Mouse (Mus musculus): ENCODE measurements around the gene Ybx1. TPM values are rescaled to one million over a fixed set of nuclear protein-coding genes. Genes with fewer than 3 reads are reported as not detected.

Ybx1 gene
- polyA plus RNA-seq, 1 experiment from 2014 or later = 990 TPM

DNA sequence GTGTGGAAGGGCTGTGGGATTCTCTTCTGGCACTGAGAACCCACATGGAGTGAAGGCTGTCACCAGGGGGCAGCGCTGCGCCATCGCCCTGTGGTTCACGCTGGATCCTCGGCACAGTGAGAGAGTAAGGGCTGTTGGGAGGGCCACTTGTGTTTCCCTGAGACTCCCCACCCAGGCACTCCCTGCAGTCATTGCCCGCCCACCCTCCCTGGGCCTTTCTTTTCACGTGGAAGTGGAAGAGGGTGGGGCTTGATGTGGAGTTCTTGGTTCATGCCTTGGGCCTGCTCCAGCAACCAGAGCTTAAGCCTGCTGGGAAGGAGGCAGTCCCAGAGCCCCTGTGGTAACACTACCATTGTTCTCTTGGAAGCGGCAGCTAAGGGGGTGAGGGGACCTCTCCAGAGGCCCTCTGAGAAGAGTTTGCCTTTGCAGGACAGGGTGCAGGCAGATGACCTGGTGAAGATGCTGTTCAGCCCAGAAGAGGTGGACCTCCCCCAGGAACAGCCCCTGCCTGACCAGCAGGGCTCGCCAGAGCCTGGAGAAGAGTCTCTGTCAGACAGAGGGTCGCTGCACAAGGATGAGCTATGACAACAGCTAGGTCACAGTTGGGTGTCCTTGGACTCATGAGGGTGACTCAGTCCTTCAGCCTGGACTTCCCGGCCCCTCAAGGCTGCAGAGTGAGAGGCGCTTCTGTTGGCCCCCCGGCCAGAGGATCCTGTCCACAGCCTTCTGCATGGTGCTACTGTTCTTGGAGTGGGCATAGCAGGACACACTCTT, 46.8 kb downstream of the Ybx1 start:
- H3K36me3 ChIP-seq (ENCODE audit: control insufficient read depth, insufficient read depth, low read length) = peaks cover 29% of the 10 kb centered on the region
- no peaks in the 10 kb centered on the region for H3K9me3 ChIP-seq (ENCODE audit: control insufficient read depth, low read length)
- no peak overlapping the region for H3K4me3 ChIP-seq (replicated peaks; ENCODE audit: low read depth, low read length)
- no peak overlapping the region for H3K4me2 ChIP-seq (ENCODE audit: low read length)
- DNase-seq = peak; percentile 81
- WGBS = 22% methylated on average over 13 of the region's 13 CpGs
- no peaks in the 10 kb centered on the region for H3K27me3 ChIP-seq (ENCODE audit: control insufficient read depth, insufficient read depth, low read length)
- peak; percentile 64; the same call in 1 of the 2 replicates for ATAC-seq (ENCODE audit: low FRiP score, low TSS enrichment)
- peak overlapping the region; percentile 27; the same call in 1 of the 2 replicates for H3K27ac ChIP-seq (replicated peaks; ENCODE audit: low read depth, low read length)
- H3K9ac ChIP-seq (replicated peaks; ENCODE audit: low read length) = no peak overlapping the region
- H3K4me1 ChIP-seq (ENCODE audit: control insufficient read depth, insufficient read depth, low read length) = 0 out of 2 replicates have a peak, but pooled peaks cover 3% of the 10 kb centered on the region

DNA sequence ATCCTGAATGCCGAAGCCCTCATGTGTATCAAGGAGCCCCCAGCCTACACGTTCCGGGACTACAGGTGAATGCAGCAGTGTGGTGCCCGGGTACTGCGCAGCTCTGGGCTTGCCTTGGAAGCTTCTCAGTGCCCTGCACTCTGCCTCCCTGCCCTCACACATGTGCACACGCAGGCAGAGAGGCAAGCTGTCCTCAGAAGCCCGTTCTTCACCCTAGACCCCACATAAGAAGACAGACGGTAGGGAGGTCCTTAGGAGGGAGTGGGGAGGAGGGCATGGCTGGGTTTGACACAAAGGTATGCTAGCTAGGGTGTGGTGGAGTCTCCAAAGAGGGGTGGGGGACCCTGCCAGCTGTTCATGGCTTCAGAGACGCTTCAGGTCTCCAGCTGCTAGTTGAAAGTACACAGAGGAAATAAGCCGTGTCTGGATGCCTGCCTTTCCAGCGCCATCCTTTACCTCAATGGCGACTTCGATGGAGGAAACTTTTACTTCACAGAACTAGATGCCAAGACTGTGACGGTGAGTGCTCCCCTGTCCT, 47.6 kb downstream of the Ybx1 start:
- H3K4me1 ChIP-seq (ENCODE audit: control insufficient read depth, insufficient read depth, low read length) = 0 out of 2 replicates have a peak, but pooled peaks cover 3% of the 10 kb centered on the region
- H3K27ac ChIP-seq (replicated peaks; ENCODE audit: low read depth, low read length) = no peak overlapping the region
- DNase-seq = no peak
- no peaks in the 10 kb centered on the region for H3K27me3 ChIP-seq (ENCODE audit: control insufficient read depth, insufficient read depth, low read length)
- no peak overlapping the region for H3K4me3 ChIP-seq (replicated peaks; ENCODE audit: low read depth, low read length)
- no peaks in the 10 kb centered on the region for H3K9me3 ChIP-seq (ENCODE audit: control insufficient read depth, low read length)
- no peak overlapping the region for H3K4me2 ChIP-seq (ENCODE audit: low read length)
- no peak overlapping the region for H3K9ac ChIP-seq (replicated peaks; ENCODE audit: low read length)
- ATAC-seq (ENCODE audit: low FRiP score, low TSS enrichment) = no peak
- peaks cover 38% of the 10 kb centered on the region for H3K36me3 ChIP-seq (ENCODE audit: control insufficient read depth, insufficient read depth, low read length)
- WGBS = 74% methylated on average over 14 of the region's 14 CpGs

DNA sequence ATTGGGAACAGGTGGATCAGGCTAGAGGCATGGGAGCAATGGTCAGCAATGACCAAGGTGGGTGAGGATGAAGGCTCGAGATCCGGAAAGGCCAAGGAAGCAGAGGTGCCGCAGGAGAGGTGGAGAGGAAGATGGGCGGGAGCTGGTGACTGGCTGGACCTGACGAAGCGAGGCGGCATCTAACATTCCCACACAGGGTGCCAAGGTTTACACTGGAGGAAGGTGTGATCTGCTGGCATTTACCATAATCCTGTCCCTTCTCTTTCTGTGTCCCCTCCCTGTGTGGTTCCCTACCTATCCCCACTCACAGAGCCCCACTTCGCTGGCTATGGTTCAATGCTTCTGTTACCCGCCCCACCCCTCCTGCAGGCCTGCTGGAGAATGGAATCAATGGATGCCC, 48.4 kb downstream of the Ybx1 start:
- Histone ChIP-seq H3K4me1 (ENCODE audit: control insufficient read depth, insufficient read depth, low read length) (0 out of 2 replicates have a peak, but pooled peaks cover 3% of the 10 kb centered on the region), H3K9me3 (ENCODE audit: control insufficient read depth, low read length) (no peaks in the 10 kb centered on the region), H3K4me2 (ENCODE audit: low read length) (no peak overlapping the region), H3K4me3 (replicated peaks; ENCODE audit: low read depth, low read length) (no peak overlapping the region), H3K27me3 (ENCODE audit: control insufficient read depth, insufficient read depth, low read length) (no peaks in the 10 kb centered on the region), H3K36me3 (ENCODE audit: control insufficient read depth, insufficient read depth, low read length) (peaks cover 45% of the 10 kb centered on the region), H3K9ac (replicated peaks; ENCODE audit: low read length) (no peak overlapping the region), H3K27ac (replicated peaks; ENCODE audit: low read depth, low read length) (no peak overlapping the region)
- ATAC-seq (ENCODE audit: low FRiP score, low TSS enrichment) (no peak), DNase-seq (no peak)
- 68% methylated on average over 9 of the region's 9 CpGs for WGBS

DNA sequence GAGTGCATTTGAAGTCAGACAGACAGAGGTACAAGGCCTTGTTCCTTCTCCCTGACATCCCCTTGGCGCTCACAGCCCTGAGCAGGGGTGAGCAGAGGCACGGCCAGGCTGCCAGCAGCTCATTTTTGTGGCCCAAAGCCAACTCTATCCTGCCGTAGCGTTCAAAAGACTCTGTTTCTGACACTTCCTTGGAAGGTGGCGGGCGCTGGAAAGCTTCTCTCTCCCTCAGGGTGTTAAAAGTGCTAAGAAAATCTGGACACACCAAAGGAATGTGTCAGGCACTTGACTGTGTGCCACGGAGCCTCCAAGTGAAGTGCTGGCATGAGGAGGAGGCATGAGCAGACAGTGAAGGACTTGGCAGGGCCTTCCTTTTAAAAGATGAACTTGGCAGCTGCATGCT, 48.8 kb downstream of the Ybx1 start:
- peaks cover 46% of the 10 kb centered on the region for H3K36me3 ChIP-seq (ENCODE audit: control insufficient read depth, insufficient read depth, low read length)
- ATAC-seq (ENCODE audit: low FRiP score, low TSS enrichment) = no peak
- 0 out of 2 replicates have a peak, but pooled peaks cover 3% of the 10 kb centered on the region for H3K4me1 ChIP-seq (ENCODE audit: control insufficient read depth, insufficient read depth, low read length)
- no peak for DNase-seq
- H3K9ac ChIP-seq (replicated peaks; ENCODE audit: low read length) = no peak overlapping the region
- 72% methylated on average over 7 of the region's 7 CpGs for WGBS
- no peak overlapping the region for H3K4me2 ChIP-seq (ENCODE audit: low read length)
- no peaks in the 10 kb centered on the region for H3K9me3 ChIP-seq (ENCODE audit: control insufficient read depth, low read length)
- H3K4me3 ChIP-seq (replicated peaks; ENCODE audit: low read depth, low read length) = no peak overlapping the region
- no peaks in the 10 kb centered on the region for H3K27me3 ChIP-seq (ENCODE audit: control insufficient read depth, insufficient read depth, low read length)
- no peak overlapping the region for H3K27ac ChIP-seq (replicated peaks; ENCODE audit: low read depth, low read length)

DNA sequence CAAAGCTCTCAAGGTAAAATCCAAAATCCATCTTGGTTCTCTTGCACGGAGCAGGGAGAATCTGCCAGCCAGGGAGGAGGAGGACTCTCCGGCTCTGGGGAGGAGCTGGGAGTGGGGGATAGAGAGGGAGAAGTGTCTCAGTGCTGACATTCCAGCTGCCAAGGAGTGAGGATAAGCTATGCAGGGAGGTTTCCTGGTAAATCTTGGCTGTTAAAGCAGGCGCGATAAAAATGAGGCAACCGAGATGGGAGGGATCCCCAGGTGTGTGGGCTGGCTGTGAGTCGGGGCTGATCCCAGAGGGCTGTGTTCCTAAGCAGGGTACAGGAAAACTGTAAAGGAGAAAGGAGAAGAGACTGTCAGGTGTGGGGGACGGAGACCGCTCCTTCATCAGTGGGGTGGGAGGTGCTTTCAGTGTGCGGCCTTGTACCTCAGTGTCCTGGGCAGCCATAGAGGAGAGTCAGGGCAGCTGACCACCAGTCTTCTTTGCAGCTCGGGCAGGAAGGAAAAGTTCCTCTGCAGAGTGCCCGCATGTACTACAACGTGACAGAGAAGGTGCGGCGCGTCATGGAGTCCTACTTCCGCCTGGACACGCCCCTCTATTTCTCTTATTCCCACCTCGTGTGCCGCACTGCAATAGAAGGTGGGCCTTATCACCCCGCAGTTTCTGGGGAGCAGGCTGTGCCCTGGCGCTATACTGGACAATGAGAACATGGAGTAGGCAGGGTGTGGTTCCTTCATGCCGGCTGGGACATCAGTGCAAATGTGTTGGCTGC, 49.8 kb downstream of the Ybx1 start:
- H3K4me2 ChIP-seq (ENCODE audit: low read length) = no peak overlapping the region
- WGBS = 84% methylated on average over 22 of the region's 22 CpGs
- no peak overlapping the region for H3K9ac ChIP-seq (replicated peaks; ENCODE audit: low read length)
- DNase-seq (no peak), ATAC-seq (ENCODE audit: low FRiP score, low TSS enrichment) (no peak)
- no peaks in the 10 kb centered on the region for H3K27me3 ChIP-seq (ENCODE audit: control insufficient read depth, insufficient read depth, low read length)
- H3K36me3 ChIP-seq (ENCODE audit: control insufficient read depth, insufficient read depth, low read length) = peaks cover 46% of the 10 kb centered on the region
- no peaks in the 10 kb centered on the region for H3K9me3 ChIP-seq (ENCODE audit: control insufficient read depth, low read length)
- no peak overlapping the region for H3K27ac ChIP-seq (replicated peaks; ENCODE audit: low read depth, low read length)
- H3K4me3 ChIP-seq (replicated peaks; ENCODE audit: low read depth, low read length) = no peak overlapping the region
- 0 out of 2 replicates have a peak, but pooled peaks cover 3% of the 10 kb centered on the region for H3K4me1 ChIP-seq (ENCODE audit: control insufficient read depth, insufficient read depth, low read length)

DNA sequence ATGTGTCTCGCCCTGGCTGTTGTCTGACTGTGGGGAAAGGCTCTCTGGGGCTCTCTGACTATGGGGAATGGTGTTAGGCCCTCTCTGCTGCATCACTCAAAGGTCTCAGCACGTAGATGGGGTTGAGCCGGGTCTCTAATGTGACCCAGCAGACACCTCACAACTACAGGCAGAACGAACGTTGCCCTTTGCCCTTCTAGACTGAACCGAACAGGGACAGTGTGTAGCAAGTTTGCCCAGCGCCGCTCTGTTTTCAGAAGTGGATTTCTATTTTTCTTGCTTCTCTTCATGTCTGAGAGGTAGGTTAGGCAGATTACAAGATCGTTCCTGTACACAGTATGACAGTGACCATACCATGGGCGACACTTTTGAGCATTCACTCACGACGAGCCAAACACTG, 51.8 kb downstream of the Ybx1 start:
- Histone ChIP-seq H3K27ac (replicated peaks; ENCODE audit: low read depth, low read length) (no peak overlapping the region), H3K27me3 (ENCODE audit: control insufficient read depth, insufficient read depth, low read length) (no peaks in the 10 kb centered on the region), H3K4me2 (ENCODE audit: low read length) (no peak overlapping the region), H3K9ac (replicated peaks; ENCODE audit: low read length) (no peak overlapping the region), H3K9me3 (ENCODE audit: control insufficient read depth, low read length) (no peaks in the 10 kb centered on the region), H3K4me1 (ENCODE audit: control insufficient read depth, insufficient read depth, low read length) (0 out of 2 replicates have a peak, but pooled peaks cover 5% of the 10 kb centered on the region), H3K36me3 (ENCODE audit: control insufficient read depth, insufficient read depth, low read length) (peaks cover 46% of the 10 kb centered on the region), H3K4me3 (replicated peaks; ENCODE audit: low read depth, low read length) (no peak overlapping the region)
- ATAC-seq (ENCODE audit: low FRiP score, low TSS enrichment) = no peak
- no peak for DNase-seq
- 93% methylated on average over 12 of the region's 12 CpGs for WGBS

DNA sequence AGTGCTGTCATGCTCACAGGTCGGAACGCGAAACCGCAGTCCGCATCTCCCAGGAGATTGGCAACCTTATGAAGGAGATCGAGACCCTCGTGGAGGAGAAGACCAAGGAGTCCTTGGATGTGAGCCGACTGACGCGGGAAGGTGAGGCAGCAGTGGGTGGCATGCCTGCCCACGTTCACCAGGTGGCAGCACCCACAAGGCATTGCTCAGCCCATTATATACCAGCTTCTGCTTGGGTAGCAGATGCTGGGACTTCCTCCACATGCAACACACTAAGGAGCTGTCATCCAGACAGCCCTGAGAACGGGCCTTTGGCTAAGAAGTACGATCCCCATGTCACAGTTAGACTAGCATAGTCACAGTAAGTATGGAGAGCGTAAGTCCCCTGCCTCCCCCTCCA, 52.7 kb downstream of the Ybx1 start:
- WGBS = 92% methylated on average over 14 of the region's 14 CpGs
- Histone ChIP-seq H3K4me3 (replicated peaks; ENCODE audit: low read depth, low read length) (no peak overlapping the region), H3K27ac (replicated peaks; ENCODE audit: low read depth, low read length) (no peak overlapping the region), H3K9me3 (ENCODE audit: control insufficient read depth, low read length) (no peaks in the 10 kb centered on the region), H3K4me1 (ENCODE audit: control insufficient read depth, insufficient read depth, low read length) (0 out of 2 replicates have a peak, but pooled peaks cover 4% of the 10 kb centered on the region), H3K27me3 (ENCODE audit: control insufficient read depth, insufficient read depth, low read length) (no peaks in the 10 kb centered on the region), H3K4me2 (ENCODE audit: low read length) (no peak overlapping the region), H3K36me3 (ENCODE audit: control insufficient read depth, insufficient read depth, low read length) (peaks cover 47% of the 10 kb centered on the region), H3K9ac (replicated peaks; ENCODE audit: low read length) (no peak overlapping the region)
- DNase-seq (peak; percentile 48), ATAC-seq (ENCODE audit: low FRiP score, low TSS enrichment) (no peak)

DNA sequence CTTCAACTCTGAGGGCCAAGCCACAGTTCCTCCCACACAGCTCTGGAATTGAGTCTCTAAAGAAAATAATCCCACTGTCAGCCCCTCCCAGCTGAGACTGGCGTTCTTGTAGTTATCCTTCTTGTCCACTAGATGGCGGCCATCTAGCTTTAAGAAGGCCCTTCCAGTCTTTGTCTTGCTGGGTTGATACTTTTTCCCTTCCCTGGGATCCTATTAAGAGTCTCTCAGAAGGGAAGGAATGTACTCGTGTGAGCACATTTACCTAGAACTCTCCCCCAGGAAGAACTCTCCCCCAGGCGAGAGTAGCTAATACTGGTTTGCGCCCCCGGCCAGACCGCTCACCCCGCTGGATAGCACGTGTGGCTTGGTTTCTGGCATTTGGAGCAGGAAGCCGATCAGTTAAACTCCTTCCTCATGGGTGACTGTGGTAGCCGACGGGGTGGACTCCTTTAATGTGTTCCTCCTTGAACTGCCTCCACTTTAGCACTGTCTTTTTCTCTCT, 55.2 kb downstream of the Ybx1 start:
- H3K4me2 ChIP-seq (ENCODE audit: low read length) = peak overlapping the region; percentile 16; the same call in 1 of the 2 replicates
- H3K9ac ChIP-seq (replicated peaks; ENCODE audit: low read length) = peak overlapping the region; percentile 32; the same call in 1 of the 2 replicates
- H3K4me1 ChIP-seq (ENCODE audit: control insufficient read depth, insufficient read depth, low read length) = peaks cover 6% of the 10 kb centered on the region; the same call in 1 of the 2 replicates
- peaks cover 40% of the 10 kb centered on the region for H3K36me3 ChIP-seq (ENCODE audit: control insufficient read depth, insufficient read depth, low read length)
- H3K4me3 ChIP-seq (replicated peaks; ENCODE audit: low read depth, low read length) = no peak overlapping the region
- H3K9me3 ChIP-seq (ENCODE audit: control insufficient read depth, low read length) = no peaks in the 10 kb centered on the region
- DNase-seq = peak; percentile 92
- peak overlapping the region; percentile 70 for H3K27ac ChIP-seq (replicated peaks; ENCODE audit: low read depth, low read length)
- WGBS = 36% methylated on average over 12 of the region's 12 CpGs
- no peaks in the 10 kb centered on the region for H3K27me3 ChIP-seq (ENCODE audit: control insufficient read depth, insufficient read depth, low read length)
- peak; percentile 60; the same call in 1 of the 2 replicates for ATAC-seq (ENCODE audit: low FRiP score, low TSS enrichment)
